Mouse (Mus musculus): Measurements from ENCODE around the gene Gm9844. TPM values are rescaled to one million over a fixed set of nuclear protein-coding genes. Genes with fewer than 3 reads are reported as not detected.
"Not testable (repeated sequence)": the region's sequence is repeated elsewhere in the genome, so short reads cannot be mapped to it uniquely, and the experiment has no call there.

Gene Gm9844
- total and polyA plus RNA-seq, 2 experiments from 2014 or later: 26.5 to 35.2 TPM

DNA sequence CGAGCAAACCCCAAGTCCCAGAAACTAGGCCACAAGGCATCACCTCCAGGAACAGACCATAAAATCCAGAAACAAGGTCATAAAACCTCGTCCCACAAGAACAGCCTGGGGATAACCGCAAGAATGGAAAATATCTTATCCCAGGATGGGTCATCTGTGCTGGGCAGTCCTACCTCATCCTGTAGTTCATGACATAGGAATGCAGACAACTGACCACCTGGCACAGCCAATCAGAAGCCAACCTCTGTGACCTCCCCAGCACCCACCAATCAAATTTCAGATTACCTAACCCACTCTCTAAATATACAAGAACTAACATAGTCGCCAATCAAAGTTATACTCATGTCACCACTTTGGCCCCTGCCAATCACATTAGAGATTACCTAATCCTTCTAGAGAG lies 21.0 kb upstream of the Gm9844 start:
- no peak overlapping the region for H3K9ac ChIP-seq
- ATAC-seq: no peak
- no peaks in the 10 kb centered on the region for H3K27me3 ChIP-seq (ENCODE audit: insufficient read depth, low read length)
- WGBS: 73% methylated on average over 4 of the region's 4 CpGs
- no peak for DNase-seq
- no peak overlapping the region for H3K27ac ChIP-seq (ENCODE audit: low read depth, low read length)
- no peaks in the 10 kb centered on the region for H3K9me3 ChIP-seq (ENCODE audit: low read length)
- no peaks in the 10 kb centered on the region for H3K36me3 ChIP-seq (ENCODE audit: insufficient read depth)
- H3K4me2 ChIP-seq (ENCODE audit: low read depth): no peak overlapping the region
- no peak overlapping the region for H3K4me3 ChIP-seq (ENCODE audit: low read depth, low read length)
- 0 out of 2 replicates have a peak, but pooled peaks cover 3% of the 10 kb centered on the region for H3K4me1 ChIP-seq (ENCODE audit: insufficient read depth)
- no peak for TF ChIP-seq CTCF (IDR thresholded peaks at IDR 0.05; ENCODE audit: low read depth)

DNA sequence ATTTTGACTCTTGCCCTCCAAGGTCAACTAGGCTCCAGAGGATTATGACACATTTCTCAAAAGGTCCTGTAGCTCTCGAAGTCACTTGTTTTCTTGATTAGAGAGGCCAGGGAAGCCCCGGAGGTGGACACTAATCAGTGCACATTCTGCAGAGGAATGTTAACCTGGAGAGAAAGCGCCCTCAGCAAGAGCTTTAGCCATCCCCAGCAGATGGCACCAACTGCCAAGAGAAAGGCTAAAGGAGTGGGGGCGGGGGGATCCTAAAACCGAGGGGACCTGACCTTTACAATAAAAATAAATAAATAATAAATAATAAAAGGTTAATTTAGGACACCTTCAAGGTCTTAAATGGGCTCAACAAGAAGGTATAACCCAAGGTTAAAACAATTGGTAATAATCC lies 17.9 kb upstream of the Gm9844 start:
- Histone ChIP-seq H3K36me3 (ENCODE audit: insufficient read depth) (no peaks in the 10 kb centered on the region), H3K9ac (no peak overlapping the region), H3K4me2 (ENCODE audit: low read depth) (no peak overlapping the region), H3K27ac (ENCODE audit: low read depth, low read length) (no peak overlapping the region), H3K4me1 (ENCODE audit: insufficient read depth) (0 out of 2 replicates have a peak, but pooled peaks cover 6% of the 10 kb centered on the region), H3K9me3 (ENCODE audit: low read length) (no peaks in the 10 kb centered on the region), H3K27me3 (ENCODE audit: insufficient read depth, low read length) (no peaks in the 10 kb centered on the region), H3K4me3 (ENCODE audit: low read depth, low read length) (no peak overlapping the region)
- TF ChIP-seq CTCF (IDR thresholded peaks at IDR 0.05; ENCODE audit: low read depth): no peak
- WGBS: 42% methylated on average over 5 of the region's 5 CpGs
- DNase-seq (no peak), ATAC-seq (no peak)

DNA sequence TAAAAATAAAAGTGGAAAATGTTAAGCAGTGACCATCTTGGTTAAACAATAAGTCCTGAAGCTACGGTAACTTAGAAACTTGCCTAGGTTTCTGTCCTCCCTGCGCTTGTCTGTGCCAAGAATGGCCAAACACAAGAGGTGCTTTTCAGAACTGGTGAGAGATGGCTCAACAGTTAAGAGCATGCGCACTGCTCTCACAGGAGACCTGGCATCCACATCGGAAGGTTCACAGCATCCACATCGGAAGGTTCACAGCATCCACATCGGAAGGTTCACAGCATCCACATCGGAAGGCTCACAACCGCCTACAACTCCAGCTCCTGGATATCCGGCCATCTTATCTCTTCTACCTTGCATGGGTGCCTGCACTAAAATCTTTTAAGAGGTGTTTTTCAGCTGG lies 16.8 kb upstream of the Gm9844 start:
- 89% methylated on average over 9 of the region's 9 CpGs for WGBS
- Histone ChIP-seq H3K9ac (no peak overlapping the region), H3K27me3 (ENCODE audit: insufficient read depth, low read length) (no peaks in the 10 kb centered on the region), H3K27ac (ENCODE audit: low read depth, low read length) (no peak overlapping the region), H3K4me3 (ENCODE audit: low read depth, low read length) (no peak overlapping the region), H3K4me2 (ENCODE audit: low read depth) (no peak overlapping the region), H3K4me1 (ENCODE audit: insufficient read depth) (0 out of 2 replicates have a peak, but pooled peaks cover 6% of the 10 kb centered on the region), H3K9me3 (ENCODE audit: low read length) (no peaks in the 10 kb centered on the region), H3K36me3 (ENCODE audit: insufficient read depth) (no peaks in the 10 kb centered on the region)
- DNase-seq (no peak), ATAC-seq (no peak)
- no peak for TF ChIP-seq CTCF (IDR thresholded peaks at IDR 0.05; ENCODE audit: low read depth)

DNA sequence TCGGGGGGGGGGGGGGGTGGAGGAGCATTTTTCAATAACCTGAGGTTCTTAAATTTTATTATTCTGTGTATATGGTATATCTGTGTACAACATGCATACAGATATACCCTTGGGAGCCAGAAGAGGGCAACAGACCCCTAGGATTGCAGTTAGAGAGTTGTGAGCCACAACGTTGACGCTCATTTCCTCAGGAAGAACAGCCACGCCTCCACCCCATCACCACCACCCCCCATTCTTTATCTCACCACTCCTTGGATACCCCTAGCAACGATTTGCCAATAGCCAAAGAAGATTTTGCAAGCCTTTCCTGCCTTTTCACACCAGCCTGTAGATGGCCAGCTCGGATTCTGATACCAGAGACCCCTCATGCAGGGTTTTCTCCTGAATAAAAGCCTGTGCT lies 16.3 kb upstream of the Gm9844 start:
- WGBS: 2% methylated on average over 6 of the region's 6 CpGs
- ATAC-seq (peak; percentile 93), DNase-seq (peak; percentile 64)
- TF ChIP-seq CTCF (IDR thresholded peaks at IDR 0.05; ENCODE audit: low read depth): peak; percentile 47; the same call in 1 of the 2 replicates
- Histone ChIP-seq H3K36me3 (ENCODE audit: insufficient read depth) (no peaks in the 10 kb centered on the region), H3K27me3 (ENCODE audit: insufficient read depth, low read length) (no peaks in the 10 kb centered on the region), H3K9ac (no peak overlapping the region), H3K4me3 (ENCODE audit: low read depth, low read length) (no peak overlapping the region), H3K27ac (ENCODE audit: low read depth, low read length) (no peak overlapping the region), H3K4me1 (ENCODE audit: insufficient read depth) (0 out of 2 replicates have a peak, but pooled peaks cover 6% of the 10 kb centered on the region), H3K9me3 (ENCODE audit: low read length) (no peaks in the 10 kb centered on the region), H3K4me2 (ENCODE audit: low read depth) (no peak overlapping the region)

DNA sequence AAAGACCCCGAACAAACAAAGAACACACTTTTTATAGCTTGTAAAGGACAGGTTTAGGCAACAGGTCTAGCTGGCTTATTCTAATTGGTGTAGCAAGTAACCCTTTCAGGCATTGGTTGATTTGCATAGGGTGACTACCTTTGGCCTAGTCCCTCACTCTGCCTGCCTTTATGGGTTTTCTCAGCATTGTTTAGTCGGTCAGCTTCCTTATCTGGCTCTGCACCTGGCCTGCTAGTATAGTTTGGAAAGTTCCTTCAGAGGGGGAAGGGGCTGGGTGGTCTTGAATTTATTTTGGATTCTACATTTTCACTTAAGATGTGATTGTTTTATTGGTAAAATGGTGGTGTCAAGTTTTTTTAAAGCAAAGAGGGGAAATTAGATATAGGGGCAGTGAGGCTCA lies 15.4 kb upstream of the Gm9844 start:
- 29% methylated on average over 2 of the region's 2 CpGs for WGBS
- H3K27me3 ChIP-seq (ENCODE audit: insufficient read depth, low read length); H3K4me3 ChIP-seq (ENCODE audit: low read depth, low read length); H3K9me3 ChIP-seq (ENCODE audit: low read length); H3K4me2 ChIP-seq (ENCODE audit: low read depth); DNase-seq; H3K9ac ChIP-seq; ATAC-seq; H3K4me1 ChIP-seq (ENCODE audit: insufficient read depth); H3K27ac ChIP-seq (ENCODE audit: low read depth, low read length); H3K36me3 ChIP-seq (ENCODE audit: insufficient read depth): not testable (repeated sequence)

DNA sequence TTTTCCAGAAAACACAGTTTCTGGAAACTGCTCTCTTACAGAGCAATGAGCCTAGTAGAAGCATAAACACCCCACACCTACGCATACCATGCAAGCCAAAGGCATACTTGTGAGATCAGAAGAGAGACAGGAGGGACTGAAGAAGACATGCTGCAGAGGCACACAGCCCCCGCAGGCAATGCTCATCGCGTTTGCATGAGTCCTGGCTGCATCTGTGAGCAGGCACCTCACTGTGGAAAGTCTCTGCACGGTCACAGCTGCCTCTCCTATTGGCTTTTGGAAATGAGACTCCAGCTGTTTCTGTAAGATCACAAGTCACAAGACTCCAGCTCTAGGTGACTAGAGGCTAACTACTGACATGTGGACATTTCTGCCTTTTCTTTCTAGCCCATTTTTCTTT lies 11.9 kb upstream of the Gm9844 start:
- no peak for TF ChIP-seq CTCF (IDR thresholded peaks at IDR 0.05; ENCODE audit: low read depth)
- DNase-seq: peak; percentile 2

DNA sequence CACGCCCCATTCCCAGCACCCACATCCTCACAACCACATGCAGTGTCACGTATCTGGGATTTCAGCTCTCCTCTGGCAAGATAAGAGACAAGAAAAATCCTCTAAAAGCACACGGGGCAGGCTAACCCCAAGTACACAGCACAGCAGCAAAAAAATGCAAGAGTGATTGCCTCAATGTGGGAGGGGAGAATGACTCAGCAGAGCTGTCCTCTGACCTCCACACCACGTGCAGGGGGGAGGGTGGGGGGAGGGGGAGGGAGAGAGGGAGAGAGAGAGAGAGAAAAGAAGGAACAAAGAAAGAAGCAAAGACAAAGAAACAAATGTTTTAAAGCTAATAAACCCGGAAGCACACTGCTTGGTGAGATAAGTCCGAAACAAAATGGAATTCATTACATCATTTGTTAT lies 11.1 kb upstream of the Gm9844 start:
- no peak overlapping the region for H3K4me2 ChIP-seq (ENCODE audit: low read depth)
- TF ChIP-seq CTCF (IDR thresholded peaks at IDR 0.05; ENCODE audit: low read depth): no peak
- no peaks in the 10 kb centered on the region for H3K36me3 ChIP-seq (ENCODE audit: insufficient read depth)
- ATAC-seq: no peak
- 41% methylated on average over 6 of the region's 6 CpGs for WGBS
- no peak overlapping the region for H3K4me3 ChIP-seq (ENCODE audit: low read depth, low read length)
- H3K9me3 ChIP-seq (ENCODE audit: low read length): no peaks in the 10 kb centered on the region
- no peak overlapping the region for H3K9ac ChIP-seq
- H3K27ac ChIP-seq (ENCODE audit: low read depth, low read length): no peak overlapping the region
- DNase-seq: no peak
- H3K27me3 ChIP-seq (ENCODE audit: insufficient read depth, low read length): no peaks in the 10 kb centered on the region
- H3K4me1 ChIP-seq (ENCODE audit: insufficient read depth): 0 out of 2 replicates have a peak, but pooled peaks cover 4% of the 10 kb centered on the region

More for the DNA sequence above, 11.9 kb upstream of the Gm9844 start:
- Histone ChIP-seq H3K9ac (no peak overlapping the region), H3K36me3 (ENCODE audit: insufficient read depth) (no peaks in the 10 kb centered on the region), H3K27ac (ENCODE audit: low read depth, low read length) (no peak overlapping the region), H3K4me1 (ENCODE audit: insufficient read depth) (0 out of 2 replicates have a peak, but pooled peaks cover 6% of the 10 kb centered on the region), H3K27me3 (ENCODE audit: insufficient read depth, low read length) (no peaks in the 10 kb centered on the region), H3K9me3 (ENCODE audit: low read length) (no peaks in the 10 kb centered on the region), H3K4me2 (ENCODE audit: low read depth) (no peak overlapping the region), H3K4me3 (ENCODE audit: low read depth, low read length) (no peak overlapping the region)
- no peak for ATAC-seq
- 33% methylated on average over 5 of the region's 5 CpGs for WGBS
